Mouse (Mus musculus) G1E-ER4 (cell line): Measurements from ENCODE around the gene Gm20388. TPM values are rescaled to one million over a fixed set of nuclear protein-coding genes. Genes with fewer than 3 reads are reported as not detected.

Experiments used
- GATA1 ChIP-seq: IDR thresholded peaks from one replicate; pipeline ENCODE4 v1.8.0; 2012; ENCODE audit warnings: low read length, inconsistent platforms
- polyA plus RNA-seq: library from polyadenylated mRNA; stranded (reverse); fragments of >175 nt; gene quantifications from 2 replicates; pipeline ENCODE4 v1.2.3, GENCODE M21; 2012

Gene Gm20388
- polyA plus RNA-seq, 1 experiment = not detected

DNA sequence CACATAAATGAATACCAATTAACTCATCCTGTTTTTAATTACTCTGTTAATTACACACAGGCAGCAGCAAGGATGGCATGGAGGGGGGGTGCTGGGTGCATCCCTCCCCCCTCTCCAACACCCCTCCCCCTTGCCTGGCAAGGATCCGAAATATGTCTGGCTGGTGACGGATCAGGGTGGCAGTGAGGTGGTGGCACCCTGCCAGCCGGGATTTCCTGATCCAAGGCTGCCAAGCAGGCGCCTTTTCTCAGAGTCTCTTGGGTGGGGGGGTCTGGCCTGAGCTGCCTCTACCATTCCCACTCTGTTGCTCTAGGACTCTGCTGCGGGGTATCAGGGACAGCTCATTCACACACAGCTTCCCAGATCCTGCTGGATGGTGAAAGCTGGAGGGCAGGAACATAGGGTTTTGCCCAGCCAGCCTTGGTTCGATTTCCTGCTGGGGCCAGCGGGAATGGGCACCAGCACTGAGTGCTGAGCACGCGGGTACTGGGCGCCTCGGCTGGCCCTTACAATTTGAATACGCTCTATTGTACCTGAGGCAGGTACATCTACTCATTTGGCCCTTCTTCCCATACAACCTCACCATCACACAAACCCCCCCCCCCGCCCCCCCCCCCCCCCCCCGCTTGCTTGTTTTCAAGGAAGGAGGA is 2755.2 kb downstream of the Gm20388 start:
- no peak for TF ChIP-seq GATA1

DNA sequence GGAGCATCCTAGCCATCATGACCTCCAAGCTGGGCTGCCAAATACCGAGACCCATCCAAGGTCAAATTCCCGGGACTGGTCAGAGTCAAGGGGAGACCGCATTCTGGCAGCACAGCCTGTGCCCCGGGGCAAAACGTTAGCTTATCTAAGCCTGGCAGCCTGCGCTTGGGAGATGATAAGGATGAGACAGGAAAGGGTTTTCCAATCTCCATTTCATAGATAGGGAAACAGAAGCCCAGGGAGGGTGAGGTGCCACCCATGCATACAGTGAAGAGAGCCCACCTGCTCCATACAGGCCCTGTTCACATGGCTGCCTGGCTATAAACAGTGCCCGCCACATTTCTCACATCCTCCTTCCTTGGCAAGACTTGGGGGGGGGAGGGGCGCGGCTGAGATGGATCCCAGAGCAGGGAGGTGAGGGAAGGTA is 2755.7 kb downstream of the Gm20388 start:
- TF ChIP-seq GATA1 = peak; percentile 93

DNA sequence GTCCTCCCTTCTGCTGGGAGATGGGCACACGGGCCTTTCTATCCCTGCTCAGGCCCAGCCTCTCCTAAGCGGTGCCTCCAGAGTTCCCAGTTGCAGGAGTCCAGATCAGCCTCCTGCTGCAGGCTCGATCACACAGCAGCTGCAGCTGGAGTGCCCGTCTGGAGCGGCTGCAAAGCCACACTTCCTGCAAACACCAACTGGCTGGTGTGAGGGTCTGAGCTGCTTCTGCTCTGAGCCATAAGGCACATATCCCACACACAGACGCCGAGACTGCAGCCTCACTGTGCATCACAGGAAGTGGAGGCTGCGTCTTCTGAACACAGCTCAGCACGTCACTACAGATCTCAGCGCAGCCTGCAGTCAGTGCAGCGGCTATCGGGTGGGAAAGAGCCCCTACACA is 2756.2 kb downstream of the Gm20388 start:
- TF ChIP-seq GATA1 = no peak

DNA sequence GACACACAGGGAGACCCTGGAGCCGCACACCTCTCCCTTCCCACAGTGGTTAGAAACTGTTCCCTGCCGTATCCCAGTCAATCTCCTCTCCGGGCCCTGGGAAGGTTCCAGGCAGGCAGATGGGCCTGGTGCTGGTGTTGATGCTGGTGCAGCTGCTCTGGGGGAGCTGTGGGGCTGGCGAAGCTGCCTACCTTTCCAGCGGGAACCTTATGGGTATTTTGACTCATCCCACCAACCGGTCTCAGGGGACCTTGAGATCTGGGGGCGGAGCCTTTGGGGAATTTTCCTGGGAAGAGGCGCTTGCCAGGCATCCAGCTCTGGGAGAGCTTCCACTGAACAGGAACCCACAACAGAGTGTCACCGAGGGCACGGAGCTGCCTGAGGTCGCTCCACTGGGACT is 2757.2 kb downstream of the Gm20388 start:
- no peak for TF ChIP-seq GATA1

DNA sequence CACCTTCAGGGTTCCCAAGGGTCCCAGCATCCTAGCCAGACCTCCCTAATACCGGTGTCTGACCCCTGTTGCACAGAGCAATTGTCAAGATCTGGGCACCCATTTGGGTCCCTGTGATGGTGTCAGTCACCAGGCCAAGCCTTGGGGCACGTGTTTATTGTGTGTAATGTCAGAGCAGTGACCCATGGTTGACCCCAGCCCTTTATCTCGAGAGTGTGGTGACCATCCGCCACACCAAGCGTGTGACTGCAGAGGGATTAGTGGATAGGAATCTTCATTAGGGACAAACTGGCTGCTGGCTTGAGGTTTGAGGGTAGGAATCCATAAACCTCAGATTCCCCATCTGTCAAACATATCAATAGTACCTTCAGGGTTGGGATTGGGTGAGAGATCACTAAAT is 2758.7 kb downstream of the Gm20388 start:
- no peak for TF ChIP-seq GATA1

DNA sequence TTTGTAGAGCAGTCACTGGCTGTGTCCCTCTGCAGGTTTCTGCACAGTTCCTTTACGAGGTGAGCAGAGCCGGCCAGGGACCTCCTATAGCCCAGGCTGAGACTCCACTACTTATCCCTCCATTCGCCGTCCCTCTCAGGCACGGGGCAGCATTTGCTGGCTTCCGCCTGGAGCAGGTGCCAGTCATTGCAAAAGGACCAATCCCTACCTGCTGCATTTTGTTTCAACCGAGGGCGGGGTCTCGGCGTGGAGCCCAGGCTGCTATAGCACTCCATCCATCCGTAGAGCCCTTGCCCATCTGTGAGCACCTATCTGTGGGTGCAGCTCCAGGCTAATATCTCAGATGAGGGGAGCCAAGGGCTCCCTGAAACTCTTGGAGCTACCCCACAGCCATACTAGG is 2759.4 kb downstream of the Gm20388 start:
- TF ChIP-seq GATA1 = no peak

DNA sequence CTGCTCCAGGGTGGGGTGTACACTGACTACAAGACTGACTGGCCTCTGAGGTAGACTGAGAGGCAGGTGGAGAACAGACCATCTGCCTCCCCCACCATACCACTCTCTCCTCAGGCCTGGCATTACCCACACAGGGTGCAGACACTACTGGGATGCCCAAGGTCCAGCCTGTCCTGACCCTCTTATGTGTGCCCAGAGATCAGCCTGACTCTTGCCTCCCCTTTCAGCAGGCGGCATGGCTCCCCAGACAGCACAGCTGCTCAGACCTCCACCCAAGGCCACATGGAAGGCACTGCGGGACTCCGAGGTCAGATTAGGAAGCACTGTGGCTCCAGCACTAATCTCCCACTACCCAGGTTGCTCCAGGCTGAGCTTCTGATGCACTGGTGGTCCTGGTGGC is 2760.1 kb downstream of the Gm20388 start:
- TF ChIP-seq GATA1 = no peak

DNA sequence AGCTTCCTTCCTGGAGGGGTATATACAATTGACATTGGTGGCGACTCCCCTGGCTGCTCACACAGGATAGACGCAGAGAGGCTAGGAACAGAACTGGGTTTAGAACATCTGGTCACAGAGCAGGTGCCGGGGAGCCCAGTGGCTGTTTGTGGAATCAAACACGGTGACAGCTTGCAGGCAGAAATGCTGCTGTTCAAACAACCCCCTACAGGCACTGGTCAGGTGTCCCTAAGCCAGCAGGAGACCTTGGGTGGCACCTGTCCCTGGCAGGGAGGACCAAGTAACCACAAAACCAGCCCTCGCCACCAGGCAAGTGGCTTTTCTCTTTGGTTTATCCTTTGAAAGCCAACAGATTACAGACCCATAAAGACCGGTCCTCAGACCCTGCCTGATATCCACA is 2761.3 kb downstream of the Gm20388 start:
- no peak for TF ChIP-seq GATA1

DNA sequence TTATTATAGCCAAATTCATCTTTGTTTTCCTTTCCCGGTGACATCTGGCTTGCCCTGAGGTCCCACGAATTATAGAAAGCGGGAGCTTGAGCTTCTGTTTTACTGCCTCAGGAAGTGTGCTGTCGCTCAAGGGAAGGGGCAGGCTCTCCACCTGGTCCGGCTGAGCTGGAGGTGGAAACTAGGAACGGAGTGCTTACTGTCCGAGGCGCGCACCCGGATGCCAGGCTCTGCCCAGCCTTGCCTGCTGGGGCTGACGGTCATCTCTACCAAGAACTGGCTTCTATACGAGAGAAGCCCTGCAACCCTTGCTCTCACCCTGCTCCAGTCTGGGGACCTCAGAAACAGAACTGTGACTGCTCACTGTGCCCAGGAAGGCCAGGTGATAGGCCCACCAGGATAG is 2763.3 kb downstream of the Gm20388 start:
- TF ChIP-seq GATA1 = no peak

DNA sequence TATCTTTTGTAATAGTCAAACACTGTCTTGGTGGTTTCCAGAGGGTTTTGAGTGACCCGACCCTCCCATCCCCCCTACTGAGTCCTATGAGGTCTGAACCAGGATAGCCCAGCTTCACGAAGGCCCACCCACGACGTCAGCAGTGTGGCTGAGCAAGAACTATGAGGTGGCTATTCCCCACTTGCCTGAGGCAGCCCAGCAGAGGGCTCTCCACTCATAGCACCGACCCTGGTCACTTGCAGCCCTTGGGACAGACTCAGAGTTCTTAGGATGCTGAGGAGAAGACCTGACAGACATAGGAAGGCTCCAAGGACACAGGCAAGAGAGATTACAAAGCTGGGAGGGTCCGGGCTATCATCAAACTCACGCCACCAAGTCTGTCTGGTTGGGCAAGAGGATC is 2764.4 kb downstream of the Gm20388 start:
- no peak for TF ChIP-seq GATA1

DNA sequence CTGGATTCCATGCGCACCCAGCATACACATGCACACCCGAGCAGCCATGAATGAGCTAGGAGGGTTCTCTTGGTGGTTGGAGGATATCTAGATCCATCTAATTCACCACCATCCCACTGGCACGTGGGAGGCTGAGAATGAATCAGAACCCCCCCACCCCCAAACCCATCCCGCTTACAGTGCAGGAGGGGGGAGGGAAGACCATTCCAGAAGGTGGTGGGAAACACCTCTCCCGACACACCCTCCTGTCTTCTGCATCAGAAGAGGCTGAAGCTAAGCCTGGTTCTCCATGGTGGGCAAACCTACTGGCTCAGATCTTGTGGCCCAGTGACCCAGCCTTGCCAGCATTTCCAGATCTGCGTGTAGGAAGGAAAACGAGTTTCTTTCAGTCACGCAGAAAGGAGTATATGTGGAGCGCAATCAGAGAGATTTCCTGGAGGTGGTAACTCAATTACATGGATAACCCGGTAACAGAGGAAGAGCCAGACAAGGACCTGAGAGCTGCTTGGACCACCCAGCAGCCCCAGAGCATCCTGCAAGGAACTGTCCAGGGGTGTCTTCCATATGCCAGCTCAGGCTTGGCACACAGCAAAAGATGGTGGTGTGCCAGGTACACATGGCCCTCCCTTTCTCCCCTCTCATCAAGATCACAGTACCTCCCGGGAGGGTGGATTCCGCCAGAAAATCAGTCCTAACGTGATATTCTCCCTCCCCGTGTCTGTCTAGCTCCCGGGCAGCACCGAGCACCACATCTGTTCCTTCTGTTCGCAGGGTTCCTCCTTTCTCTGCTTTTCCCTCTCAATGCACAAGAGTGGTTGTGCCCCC is 2765.2 kb downstream of the Gm20388 start:
- TF ChIP-seq GATA1 = no peak

DNA sequence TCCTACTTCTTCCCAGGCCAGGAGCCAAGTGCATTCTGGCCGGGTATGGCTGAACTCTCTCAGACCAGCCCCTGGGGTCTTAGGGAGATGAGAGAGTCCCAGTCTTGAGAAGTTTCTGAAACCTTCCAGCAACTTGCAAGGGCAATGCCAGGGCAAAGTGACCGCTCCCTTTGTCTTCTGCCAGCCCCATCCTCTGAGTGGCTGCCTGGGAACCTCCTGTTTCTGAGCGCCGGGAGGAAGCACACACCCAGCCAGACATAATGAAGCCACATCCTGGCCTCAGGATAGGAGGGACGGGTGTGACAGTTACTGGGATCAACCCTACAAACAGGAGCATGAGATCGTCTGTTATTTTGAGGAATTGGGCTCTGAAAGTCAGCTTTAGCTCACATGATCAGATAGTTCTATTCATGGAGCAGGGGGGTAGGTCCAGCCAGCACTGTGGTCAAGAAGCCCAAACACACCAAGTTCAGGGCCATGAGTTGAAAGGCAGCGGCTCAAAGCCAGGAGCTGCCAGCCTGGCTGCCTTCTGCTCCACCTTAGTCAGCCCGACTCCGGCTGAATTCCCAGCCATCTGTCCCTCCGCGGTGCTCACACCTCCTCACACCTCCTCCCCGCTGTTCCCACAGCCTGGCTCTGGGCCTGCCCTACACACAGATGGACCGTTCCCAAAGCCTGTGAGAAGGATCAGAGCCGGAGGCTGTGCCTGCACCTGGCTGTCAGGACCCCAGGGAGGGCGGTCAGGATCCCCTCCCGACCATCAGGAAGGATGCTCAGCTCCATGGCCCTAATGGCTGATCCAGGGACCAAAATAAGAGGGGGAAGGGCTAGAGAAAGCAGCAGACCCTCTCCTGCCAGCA is 2766.2 kb downstream of the Gm20388 start:
- TF ChIP-seq GATA1 = no peak

DNA sequence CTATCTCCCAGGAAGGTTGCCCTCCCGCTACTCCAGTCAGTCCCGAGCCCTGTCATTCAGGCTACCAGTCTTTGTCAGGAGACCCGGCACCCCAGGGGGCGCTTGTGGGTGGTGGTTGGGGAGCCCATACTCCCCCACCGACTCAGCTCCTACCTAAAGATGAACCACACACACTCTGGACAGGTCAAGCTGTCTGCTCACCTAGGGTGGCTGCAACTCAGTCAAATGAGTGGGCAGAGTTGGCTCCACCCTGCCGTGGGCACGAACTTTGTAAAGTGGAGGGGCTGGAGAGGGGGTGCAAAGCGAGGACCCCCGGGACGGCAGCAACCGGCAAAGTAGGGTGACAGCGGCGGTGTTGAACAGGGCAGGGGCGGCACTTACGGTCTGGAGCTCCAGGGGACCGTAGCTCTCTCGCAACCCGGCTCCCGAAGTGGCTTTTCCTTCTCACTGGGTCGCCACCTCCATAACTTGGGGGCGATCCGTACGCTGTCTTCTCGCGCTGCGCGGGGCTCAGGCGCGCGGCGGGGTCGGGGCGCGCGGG is 2766.9 kb downstream of the Gm20388 start:
- TF ChIP-seq GATA1 = no peak

DNA sequence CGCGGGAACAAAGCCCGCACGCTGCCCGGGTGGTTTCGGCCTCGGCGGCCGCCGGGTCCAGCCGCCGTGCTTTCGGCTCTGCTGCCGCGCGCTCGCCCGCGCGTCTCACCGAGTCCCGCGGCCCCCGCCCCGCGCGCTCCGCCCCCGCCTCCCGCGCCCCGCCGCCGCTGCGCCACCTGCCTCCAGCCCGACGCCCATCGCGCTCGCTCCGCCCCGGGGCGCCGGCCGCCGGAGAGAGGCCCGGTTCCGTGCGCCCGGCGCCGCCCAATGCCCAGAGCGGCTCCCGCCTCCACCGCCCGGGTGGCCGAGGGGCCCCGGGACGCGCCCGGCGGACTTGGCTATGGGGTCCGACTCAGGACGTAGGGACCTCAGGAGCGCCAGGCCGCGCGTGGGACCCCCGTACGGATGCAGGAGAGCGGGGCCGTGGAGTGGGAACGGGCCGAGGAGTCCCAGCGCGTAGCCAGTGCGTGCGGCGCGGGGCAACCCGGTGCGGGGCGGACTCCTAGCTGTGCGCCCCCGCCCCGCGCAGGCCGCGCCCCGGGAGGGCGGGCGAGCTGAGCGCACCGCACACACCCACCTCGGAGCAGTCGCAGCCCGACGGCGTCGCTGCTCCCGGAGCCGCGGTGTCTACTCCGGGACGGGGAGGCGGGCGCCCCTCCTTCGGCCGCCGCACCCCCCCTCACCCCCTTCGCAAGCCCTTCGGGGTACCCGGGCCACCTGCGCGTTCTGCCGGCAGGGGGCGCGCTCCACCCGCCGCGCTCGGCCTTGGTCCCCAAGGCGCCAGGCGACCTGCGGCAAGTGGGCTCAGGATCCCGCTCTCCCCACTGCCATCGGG is 2767.6 kb downstream of the Gm20388 start:
- TF ChIP-seq GATA1 = no peak

DNA sequence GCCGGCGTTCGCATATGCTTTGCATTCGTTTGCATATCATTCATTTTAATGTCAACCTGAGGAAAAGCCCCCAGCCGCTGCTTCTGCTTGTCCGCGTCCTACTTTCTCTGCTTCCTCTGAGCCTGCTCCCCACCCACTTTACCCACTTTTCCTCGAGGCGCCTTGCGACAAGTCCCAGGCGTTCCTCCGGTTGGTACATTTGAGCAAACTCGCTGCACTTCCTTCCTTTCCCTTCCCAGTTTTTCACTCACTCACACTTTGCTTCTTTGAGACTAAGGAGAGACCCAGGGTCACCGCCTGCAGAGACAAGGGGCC is 2768.2 kb downstream of the Gm20388 start:
- no peak for TF ChIP-seq GATA1
